Mouse (Mus musculus) E14TG2a.4 (cell line): ENCODE results near the gene Lin7b.

Source experiments
- CTCF ChIP-seq: conservative IDR thresholded peaks from 2 replicates; pipeline ENCODE4 v1.5.1; 2014; ENCODE audit warnings: low read length
- POU5F1 ChIP-seq: IDR thresholded peaks from 2 replicates; pipeline ENCODE4 v1.6.1; 2014; ENCODE audit warnings: low read length, borderline replicate concordance

- no peak for TF ChIP-seq CTCF
- TF ChIP-seq POU5F1, result no peak
Measured at GRCm38 (mm10) chr7:45407836-45408235, 37.5 kb upstream of the Lin7b start.
